Mouse (Mus musculus): Measurements from ENCODE around the gene Abcc9. TPM values are rescaled to one million over a fixed set of nuclear protein-coding genes. Genes with fewer than 3 reads are reported as not detected.

Gene Abcc9
- total and polyA plus RNA-seq, 2 experiments from 2014 or later: 21.0 to 108 TPM

- H3K9ac ChIP-seq (replicated peaks; ENCODE audit: low read depth, low read length): no peak overlapping the region
- no peaks in the 10 kb centered on the region for H3K4me1 ChIP-seq (ENCODE audit: control insufficient read depth, insufficient read depth)
- H3K27me3 ChIP-seq (ENCODE audit: control insufficient read depth, insufficient read depth, low read length): no peaks in the 10 kb centered on the region
- H3K4me3 ChIP-seq (ENCODE audit: low read depth, low read length): no peak overlapping the region
- no peak for TF ChIP-seq EP300 (IDR thresholded peaks at IDR 0.05; ENCODE audit: low read depth)
- TF ChIP-seq CTCF (IDR thresholded peaks at IDR 0.05; ENCODE audit: low read depth): peak; percentile 57
- H3K27ac ChIP-seq (ENCODE audit: low read depth): no peak overlapping the region
- H3K36me3 ChIP-seq (replicated peaks; ENCODE audit: control insufficient read depth, insufficient read depth, low read length): no peaks in the 10 kb centered on the region
- 81% methylated on average over 10 of the region's 10 CpGs for WGBS
- 0 out of 2 replicates have a peak, but pooled peaks cover 3% of the 10 kb centered on the region for H3K9me3 ChIP-seq (replicated peaks; ENCODE audit: control insufficient read depth, low read length)
- DNase-seq (ENCODE audit: low spot score) (no peak), ATAC-seq (ENCODE audit: insufficient read depth, low read depth) (no peak)
- no peak overlapping the region for H3K4me2 ChIP-seq (ENCODE audit: low read depth, low read length)
Measured at GRCm38 (mm10) chr6:142558076-142558475, 144.0 kb downstream of the Abcc9 start.

GRCm38 (mm10) chr6:142555988-142556387 is 146.1 kb downstream of the Abcc9 start:
- peaks cover 8% of the 10 kb centered on the region; the same call in 1 of the 2 replicates for H3K4me1 ChIP-seq (ENCODE audit: control insufficient read depth, insufficient read depth)
- H3K4me2 ChIP-seq (ENCODE audit: low read depth, low read length): no peak overlapping the region
- DNase-seq (ENCODE audit: low spot score) (no peak), ATAC-seq (ENCODE audit: insufficient read depth, low read depth) (no peak)
- H3K27ac ChIP-seq (ENCODE audit: low read depth): no peak overlapping the region
- H3K9ac ChIP-seq (replicated peaks; ENCODE audit: low read depth, low read length): no peak overlapping the region
- no peak for TF ChIP-seq EP300 (IDR thresholded peaks at IDR 0.05; ENCODE audit: low read depth)
- no peak for TF ChIP-seq CTCF (IDR thresholded peaks at IDR 0.05; ENCODE audit: low read depth)
- no peak overlapping the region for H3K4me3 ChIP-seq (ENCODE audit: low read depth, low read length)
- 0 out of 2 replicates have a peak, but pooled peaks cover 3% of the 10 kb centered on the region for H3K9me3 ChIP-seq (replicated peaks; ENCODE audit: control insufficient read depth, low read length)
- H3K27me3 ChIP-seq (ENCODE audit: control insufficient read depth, insufficient read depth, low read length): no peaks in the 10 kb centered on the region
- H3K36me3 ChIP-seq (replicated peaks; ENCODE audit: control insufficient read depth, insufficient read depth, low read length): no peaks in the 10 kb centered on the region
- WGBS: 67% methylated on average over 1 of the region's 1 CpGs

- no peak for DNase-seq (ENCODE audit: low spot score)
- TF ChIP-seq EP300 (IDR thresholded peaks at IDR 0.05; ENCODE audit: low read depth): no peak
- H3K27ac ChIP-seq (ENCODE audit: low read depth): no peak overlapping the region
- WGBS: 21% methylated on average over 4 of the region's 4 CpGs
- no peak for ATAC-seq (ENCODE audit: insufficient read depth, low read depth)
- no peaks in the 10 kb centered on the region for H3K36me3 ChIP-seq (replicated peaks; ENCODE audit: control insufficient read depth, insufficient read depth, low read length)
- no peak overlapping the region for H3K9ac ChIP-seq (replicated peaks; ENCODE audit: low read depth, low read length)
- H3K9me3 ChIP-seq (replicated peaks; ENCODE audit: control insufficient read depth, low read length): peaks cover 8% of the 10 kb centered on the region; the same call in 1 of the 2 replicates
- peaks cover 8% of the 10 kb centered on the region; the same call in 1 of the 2 replicates for H3K4me1 ChIP-seq (ENCODE audit: control insufficient read depth, insufficient read depth)
- H3K4me2 ChIP-seq (ENCODE audit: low read depth, low read length): no peak overlapping the region
- no peak overlapping the region for H3K4me3 ChIP-seq (ENCODE audit: low read depth, low read length)
- H3K27me3 ChIP-seq (ENCODE audit: control insufficient read depth, insufficient read depth, low read length): no peaks in the 10 kb centered on the region
Measured at GRCm38 (mm10) chr6:142551482-142551881, 150.6 kb downstream of the Abcc9 start.

GRCm38 (mm10) chr6:142550871-142551270 is 151.2 kb downstream of the Abcc9 start:
- H3K27ac ChIP-seq (ENCODE audit: low read depth): no peak overlapping the region
- H3K4me2 ChIP-seq (ENCODE audit: low read depth, low read length): no peak overlapping the region
- no peaks in the 10 kb centered on the region for H3K27me3 ChIP-seq (ENCODE audit: control insufficient read depth, insufficient read depth, low read length)
- 60% methylated on average over 4 of the region's 4 CpGs for WGBS
- no peak overlapping the region for H3K4me3 ChIP-seq (ENCODE audit: low read depth, low read length)
- no peak overlapping the region for H3K9ac ChIP-seq (replicated peaks; ENCODE audit: low read depth, low read length)
- no peaks in the 10 kb centered on the region for H3K36me3 ChIP-seq (replicated peaks; ENCODE audit: control insufficient read depth, insufficient read depth, low read length)
- peaks cover 8% of the 10 kb centered on the region; the same call in 1 of the 2 replicates for H3K4me1 ChIP-seq (ENCODE audit: control insufficient read depth, insufficient read depth)
- H3K9me3 ChIP-seq (replicated peaks; ENCODE audit: control insufficient read depth, low read length): peaks cover 8% of the 10 kb centered on the region; the same call in 1 of the 2 replicates
- no peak for TF ChIP-seq CTCF (IDR thresholded peaks at IDR 0.05; ENCODE audit: low read depth)
- no peak for TF ChIP-seq EP300 (IDR thresholded peaks at IDR 0.05; ENCODE audit: low read depth)
- ATAC-seq (ENCODE audit: insufficient read depth, low read depth): no peak
- DNase-seq (ENCODE audit: low spot score): no peak

GRCm38 (mm10) chr6:142548377-142548776 is 153.7 kb downstream of the Abcc9 start:
- peaks cover 5% of the 10 kb centered on the region; the same call in 1 of the 2 replicates for H3K9me3 ChIP-seq (replicated peaks; ENCODE audit: control insufficient read depth, low read length)
- H3K4me3 ChIP-seq (ENCODE audit: low read depth, low read length): no peak overlapping the region

GRCm38 (mm10) chr6:142545132-142545531 is 157.0 kb downstream of the Abcc9 start:
- DNase-seq (ENCODE audit: low spot score): peak; percentile 80
- no peaks in the 10 kb centered on the region for H3K36me3 ChIP-seq (replicated peaks; ENCODE audit: control insufficient read depth, insufficient read depth, low read length)
- no peaks in the 10 kb centered on the region for H3K27me3 ChIP-seq (ENCODE audit: control insufficient read depth, insufficient read depth, low read length)
- TF ChIP-seq EP300 (IDR thresholded peaks at IDR 0.05; ENCODE audit: low read depth) (no peak), CTCF (IDR thresholded peaks at IDR 0.05; ENCODE audit: low read depth) (no peak)
- ATAC-seq (ENCODE audit: insufficient read depth, low read depth): peak; percentile 47
- peak overlapping the region; percentile 40; the same call in 1 of the 2 replicates for H3K27ac ChIP-seq (ENCODE audit: low read depth)
- no peak overlapping the region for H3K4me3 ChIP-seq (ENCODE audit: low read depth, low read length)
- 0 out of 2 replicates have a peak, but pooled peaks cover 9% of the 10 kb centered on the region for H3K4me1 ChIP-seq (ENCODE audit: control insufficient read depth, insufficient read depth)
- WGBS: 43% methylated on average over 14 of the region's 14 CpGs
- H3K9ac ChIP-seq (replicated peaks; ENCODE audit: low read depth, low read length): no peak overlapping the region
- peaks cover 5% of the 10 kb centered on the region; the same call in 1 of the 2 replicates for H3K9me3 ChIP-seq (replicated peaks; ENCODE audit: control insufficient read depth, low read length)
- 0 out of 2 replicates have a peak overlapping the region, but pooled peaks have one; percentile 21 for H3K4me2 ChIP-seq (ENCODE audit: low read depth, low read length)

More at GRCm38 (mm10) chr6:142548377-142548776, 153.7 kb downstream of the Abcc9 start:
- WGBS: 61% methylated on average over 2 of the region's 2 CpGs
- H3K9ac ChIP-seq (replicated peaks; ENCODE audit: low read depth, low read length): no peak overlapping the region
- DNase-seq (ENCODE audit: low spot score) (no peak), ATAC-seq (ENCODE audit: insufficient read depth, low read depth) (no peak)
- H3K4me1 ChIP-seq (ENCODE audit: control insufficient read depth, insufficient read depth): peaks cover 11% of the 10 kb centered on the region; the same call in 1 of the 2 replicates
- no peaks in the 10 kb centered on the region for H3K36me3 ChIP-seq (replicated peaks; ENCODE audit: control insufficient read depth, insufficient read depth, low read length)
- no peak overlapping the region for H3K27ac ChIP-seq (ENCODE audit: low read depth)
- no peaks in the 10 kb centered on the region for H3K27me3 ChIP-seq (ENCODE audit: control insufficient read depth, insufficient read depth, low read length)
- TF ChIP-seq EP300 (IDR thresholded peaks at IDR 0.05; ENCODE audit: low read depth): no peak
- TF ChIP-seq CTCF (IDR thresholded peaks at IDR 0.05; ENCODE audit: low read depth): no peak
- H3K4me2 ChIP-seq (ENCODE audit: low read depth, low read length): no peak overlapping the region
